Comparison of ENCODE assay signal across 9 mouse cellular contexts in the genomic region with DNA sequence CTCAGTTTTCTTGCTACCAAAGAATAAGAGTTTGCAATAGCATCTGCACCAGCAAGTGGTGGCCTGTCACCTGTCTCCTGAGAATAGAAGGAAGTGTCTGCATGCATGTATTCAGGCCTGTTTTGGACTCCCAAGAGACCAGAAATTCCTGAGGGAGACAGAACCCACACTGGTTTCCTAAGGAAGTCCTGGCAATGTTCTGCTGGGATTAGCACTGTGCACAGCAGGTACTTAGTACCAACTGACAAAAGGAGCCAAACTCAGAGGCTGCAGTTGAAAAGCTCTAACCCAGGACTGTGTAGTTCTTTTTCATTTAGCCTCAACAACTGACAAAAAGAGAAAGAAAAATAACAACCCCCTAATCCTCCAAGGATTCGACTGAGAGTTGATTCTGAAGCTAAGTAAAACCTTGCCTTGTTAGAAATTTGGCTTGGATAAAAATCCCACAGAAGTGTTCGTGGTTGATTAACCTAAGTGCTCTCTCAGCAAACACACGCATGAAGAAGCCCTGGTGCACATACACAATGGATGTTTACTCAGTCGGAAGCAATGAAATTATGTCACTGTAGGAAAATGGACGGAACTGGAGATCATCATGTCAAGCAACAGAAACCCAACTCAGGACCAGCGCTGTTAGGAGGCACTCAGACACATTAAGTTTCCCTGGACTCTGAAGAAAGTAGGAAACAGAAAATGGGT.
A peak's percentile ranks its signal among the peaks of the same experiment; 100 is the strongest.
DNase-seq lines count a peak whose midpoint lies in the region; ATAC-seq lines count a peak whose summit lies in the region.
"Had no signal": no experiment of that assay in that cellular context is flagged by ENCODE, and none has a peak within 500 bp of the region (broad histone marks: within the 10 kb centered on the region; RNA-seq: fewer than 3 reads in every experiment).

No protein-coding gene starts in this region.

- intact Hi-C loops in heart, postnatal 36 days (cut with DNase I) = no loop called here

- H3K4me1 ChIP-seq in hindbrain, embryonic 12.5 days = peaks cover 38% of the 10 kb centered on the region

- no peak overlapping the region for H3K27ac ChIP-seq in hindbrain, embryonic 12.5 days
- H3K27ac ChIP-seq: embryonic facial prominence, embryonic 15.5 days; limb, embryonic 15.5 days had no signal

- no peak overlapping the region for H3K4me3 ChIP-seq in hindbrain, embryonic 12.5 days
- H3K4me3 ChIP-seq: embryonic facial prominence, embryonic 15.5 days; limb, embryonic 15.5 days had no signal

- peak; percentile 32; the same call in 1 of the 2 replicates for ATAC-seq in hindbrain, embryonic 12.5 days (ENCODE audit: low FRiP score)

- no peak overlapping the region for H3K9ac ChIP-seq in hindbrain, embryonic 12.5 days
- H3K9ac ChIP-seq: embryonic facial prominence, embryonic 15.5 days; limb, embryonic 15.5 days had no signal

- 31% methylated on average over 6 of the region's 6 CpGs for WGBS in hindbrain, embryonic 12.5 days

- H3K27me3 ChIP-seq in hindbrain, embryonic 12.5 days = no peaks in the 10 kb centered on the region
- H3K27me3 ChIP-seq: embryonic facial prominence, embryonic 15.5 days; limb, embryonic 15.5 days had no signal

- H3K36me3 ChIP-seq in hindbrain, embryonic 12.5 days = no peaks in the 10 kb centered on the region
- H3K36me3 ChIP-seq: embryonic facial prominence, embryonic 15.5 days had no signal

- H3K9me3 ChIP-seq in hindbrain, embryonic 12.5 days (replicated peaks) = no peaks in the 10 kb centered on the region
- H3K9me3 ChIP-seq: embryonic facial prominence, embryonic 15.5 days; limb, embryonic 15.5 days had no signal

- peak; percentile 25 for DNase-seq in kidney, postnatal 14 days
- no peak for DNase-seq in kidney, adult 18-20 months
- DNase-seq in Muller cell, postnatal 12 days (ENCODE audit: inconsistent ontology term) = peak; percentile 92
- peak; percentile 16 for DNase-seq in brain, adult 2 months (ENCODE audit: low read depth, low spot score)
- DNase-seq in adipocyte (ENCODE audit: low spot score) = no peak
- no peak for DNase-seq in heart, postnatal 36 days

- no peak overlapping the region for H3K4me2 ChIP-seq in hindbrain, embryonic 12.5 days (replicated peaks)
- H3K4me2 ChIP-seq: embryonic facial prominence, embryonic 15.5 days; limb, embryonic 15.5 days had no signal

Comparison
In these comparisons a context has a peak if more than half of its experiments do, and no peak if none do; other contexts are left out.
1. DNase-seq: peak in kidney, postnatal 14 days (single experiment), Muller cell, postnatal 12 days (single experiment) and brain, adult 2 months (single experiment); none in kidney, adult 18-20 months (single experiment), adipocyte (single experiment) and heart, postnatal 36 days (0 of 2).